Mouse (Mus musculus) spleen, adult 2 months (tissue): Measurements from ENCODE around the gene Cdh13. TPM values are rescaled to one million over a fixed set of nuclear protein-coding genes. Genes with fewer than 3 reads are reported as not detected.

Experiments used
- DNase-seq, 2 experiments: peaks; one replicate each; pipeline versions ENCODE4 v3.0.0 to v3.0.0-alpha.2; 2012 to 2021; ENCODE audit warnings: low spot score in 2 of 2, low read depth in 1 of 2
- H3K27ac ChIP-seq: fragments of 200-500 bp; 2 replicates; pipeline ENCODE4 v1.5.1; 2012; ENCODE audit warnings: low read length, inconsistent platforms; ENCODE audit not compliant: insufficient read depth
- H3K27me3 ChIP-seq: fragments of 200-500 bp; 2 replicates; pipeline ENCODE4 v1.6.1; 2012; ENCODE audit warnings: mild to moderate bottlenecking, moderate library complexity, low read length, inconsistent platforms; ENCODE audit not compliant: control insufficient read depth, insufficient read depth
- H3K36me3 ChIP-seq: fragments of 200-500 bp; 2 replicates; pipeline ENCODE4 v1.6.1; 2012; ENCODE audit warnings: mild to moderate bottlenecking, low read length, inconsistent platforms; ENCODE audit not compliant: control insufficient read depth, insufficient read depth
- H3K4me1 ChIP-seq: fragments of 200-500 bp; 2 replicates; pipeline ENCODE4 v1.6.1; 2011; ENCODE audit warnings: inconsistent platforms; ENCODE audit not compliant: control insufficient read depth, insufficient read depth, insufficient read length
- H3K4me3 ChIP-seq: fragments of 200-500 bp; 2 replicates; pipeline ENCODE4 v1.5.1; 2011; ENCODE audit warnings: mild to moderate bottlenecking, inconsistent platforms; ENCODE audit not compliant: insufficient read depth, insufficient read length; ENCODE audit errors: extremely low read depth
- CTCF ChIP-seq: fragments of 200-500 bp; IDR thresholded peaks from 2 replicates; pipeline ENCODE4 v1.5.1; 2011; ENCODE audit warnings: mild to moderate bottlenecking, inconsistent platforms; ENCODE audit not compliant: insufficient read depth, insufficient read length, insufficient replicate concordance; ENCODE audit errors: extremely low read depth
- POLR2A ChIP-seq: fragments of 200-500 bp; IDR thresholded peaks from 2 replicates; pipeline ENCODE4 v1.6.1; 2011; ENCODE audit warnings: low read depth, low read length, inconsistent platforms
- WGBS: fragments of 180-500 bp; shearing (Covaris S2); methylation state at CpG from one replicate; pipeline ENCODE4 v1.1.7; 2018; 5-methylcytosine and 5-hydroxymethylcytosine counted together
- polyA plus RNA-seq: library from polyadenylated mRNA; depleted of rRNA; stranded (reverse); fragments of >200 nt; gene quantifications from 2 replicates; pipeline ENCODE4 v1.2.3, GENCODE M21; 2012

The Cdh13 gene
- polyA plus RNA-seq, 1 experiment: 0.50 TPM

DNA sequence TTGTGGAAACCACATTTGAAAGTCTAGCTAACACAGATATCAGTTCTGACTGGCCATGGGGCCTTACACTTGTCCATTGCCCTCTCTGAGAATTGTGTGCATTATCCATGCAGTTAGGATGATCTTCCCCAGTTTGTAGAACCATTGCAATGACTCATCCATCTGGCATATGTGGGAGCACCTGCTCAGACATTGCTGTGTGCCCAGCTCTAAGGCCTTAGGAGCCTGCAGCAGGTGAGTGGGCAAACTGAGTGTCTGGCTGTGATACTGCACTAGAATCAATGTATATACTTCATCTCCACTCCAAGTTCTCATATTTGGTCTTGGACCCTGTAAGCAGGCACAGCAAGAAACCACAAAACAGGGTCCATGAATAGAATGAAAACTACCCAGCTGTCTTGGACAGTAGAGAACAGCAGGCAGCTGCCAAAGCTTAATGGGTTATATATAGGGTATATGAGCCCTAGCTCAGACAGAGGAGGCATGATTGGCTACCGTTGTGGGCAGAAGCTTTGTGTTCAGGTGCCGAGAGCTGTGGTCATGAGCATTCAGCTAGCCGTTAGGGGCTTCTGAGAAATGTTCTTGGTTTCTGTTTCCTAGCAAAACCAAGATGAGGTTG is 181.9 kb downstream of the Cdh13 start:
- Histone ChIP-seq H3K27me3 (no peaks in the 10 kb centered on the region), H3K4me1 (no peaks in the 10 kb centered on the region), H3K36me3 (no peaks in the 10 kb centered on the region), H3K4me3 (no peak overlapping the region), H3K27ac (no peak overlapping the region)
- DNase-seq: no peak
- WGBS: 89% methylated on average over 3 of the region's 3 CpGs
- TF ChIP-seq CTCF: no peak
- no peak for TF ChIP-seq POLR2A

DNA sequence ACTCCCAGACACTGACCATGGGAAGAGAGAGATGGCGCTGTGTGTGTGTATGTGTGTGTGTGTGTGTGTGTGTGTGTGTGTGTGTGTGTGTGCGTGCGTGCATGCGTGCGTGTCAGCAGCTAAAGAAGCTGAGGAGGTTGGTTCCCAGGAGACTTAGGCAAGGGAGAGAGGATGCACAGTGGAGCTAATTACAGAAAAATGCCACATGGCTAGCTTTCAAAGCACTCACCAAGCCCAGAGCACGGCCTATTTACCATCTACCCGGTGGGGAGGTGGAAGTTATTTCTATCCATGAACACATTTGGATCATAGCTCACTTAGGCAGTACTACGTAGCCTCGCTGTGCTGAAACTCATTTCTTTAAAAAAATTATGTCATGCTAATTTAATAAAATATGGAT is 194.1 kb downstream of the Cdh13 start:
- Histone ChIP-seq H3K27me3 (no peaks in the 10 kb centered on the region), H3K27ac (no peak overlapping the region), H3K4me3 (no peak overlapping the region), H3K36me3 (no peaks in the 10 kb centered on the region), H3K4me1 (no peaks in the 10 kb centered on the region)
- TF ChIP-seq CTCF (no peak), POLR2A (no peak)
- 92% methylated on average over 5 of the region's 9 CpGs for WGBS
- no peak for DNase-seq

- H3K36me3 ChIP-seq: no peaks in the 10 kb centered on the region
- TF ChIP-seq CTCF (no peak), POLR2A (no peak)
- no peaks in the 10 kb centered on the region for H3K27me3 ChIP-seq
- 72% methylated on average over 4 of the region's 4 CpGs for WGBS
- no peak for DNase-seq
- no peaks in the 10 kb centered on the region for H3K4me1 ChIP-seq
- H3K4me3 ChIP-seq: no peak overlapping the region
- H3K27ac ChIP-seq: no peak overlapping the region
These were observed 205.2 kb downstream of the Cdh13 start for GRCm38 (mm10) chr8:118488735-118489134.

DNA sequence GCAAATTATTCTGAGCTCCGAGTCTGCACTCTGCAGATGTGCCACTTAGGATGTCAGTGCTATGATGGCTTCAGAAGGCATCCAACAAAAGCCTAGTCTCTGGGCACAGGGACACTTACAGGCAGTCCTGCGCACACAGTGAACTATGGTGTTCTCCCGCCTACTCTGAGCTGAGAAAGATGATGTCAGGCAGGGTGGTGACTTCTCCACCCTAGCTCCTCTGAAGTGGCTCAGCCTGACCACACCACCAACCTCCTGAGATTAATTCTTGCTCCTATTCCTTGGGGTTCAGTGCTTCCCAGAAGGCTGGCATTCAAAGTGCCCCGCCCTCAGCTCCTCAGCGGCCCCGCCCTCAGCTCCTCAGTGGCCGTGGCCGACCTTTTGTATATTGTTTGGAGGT is 219.0 kb downstream of the Cdh13 start:
- no peak for TF ChIP-seq POLR2A
- no peak for TF ChIP-seq CTCF
- H3K27me3 ChIP-seq: no peaks in the 10 kb centered on the region
- H3K27ac ChIP-seq: no peak overlapping the region
- WGBS: 80% methylated on average over 8 of the region's 8 CpGs
- no peaks in the 10 kb centered on the region for H3K4me1 ChIP-seq
- no peak overlapping the region for H3K4me3 ChIP-seq
- DNase-seq: no peak
- H3K36me3 ChIP-seq: no peaks in the 10 kb centered on the region

DNA sequence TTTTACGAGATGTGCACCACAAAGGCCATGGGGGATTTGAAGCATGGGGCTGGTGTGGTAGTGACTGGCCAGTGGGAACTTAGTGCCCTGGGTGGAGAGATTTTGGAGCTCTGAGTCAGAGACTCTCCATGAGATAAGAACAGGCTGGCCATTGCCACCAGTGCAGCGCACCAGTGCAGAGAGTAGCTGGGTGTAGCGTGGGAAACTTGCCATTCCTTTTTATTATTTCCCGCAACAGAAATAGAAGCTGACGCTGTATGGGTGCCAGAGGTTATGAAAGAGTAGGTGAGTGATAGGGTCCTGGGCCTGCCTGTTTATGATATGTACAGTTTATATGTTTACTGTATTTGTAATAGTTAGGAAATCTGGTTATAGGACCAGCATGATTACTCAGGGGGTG is 225.9 kb downstream of the Cdh13 start:
- WGBS: 92% methylated on average over 5 of the region's 5 CpGs
- no peaks in the 10 kb centered on the region for H3K36me3 ChIP-seq
- H3K27ac ChIP-seq: no peak overlapping the region
- no peak overlapping the region for H3K4me3 ChIP-seq
- H3K27me3 ChIP-seq: no peaks in the 10 kb centered on the region
- DNase-seq: no peak
- no peaks in the 10 kb centered on the region for H3K4me1 ChIP-seq
- TF ChIP-seq CTCF (no peak), POLR2A (no peak)

DNA sequence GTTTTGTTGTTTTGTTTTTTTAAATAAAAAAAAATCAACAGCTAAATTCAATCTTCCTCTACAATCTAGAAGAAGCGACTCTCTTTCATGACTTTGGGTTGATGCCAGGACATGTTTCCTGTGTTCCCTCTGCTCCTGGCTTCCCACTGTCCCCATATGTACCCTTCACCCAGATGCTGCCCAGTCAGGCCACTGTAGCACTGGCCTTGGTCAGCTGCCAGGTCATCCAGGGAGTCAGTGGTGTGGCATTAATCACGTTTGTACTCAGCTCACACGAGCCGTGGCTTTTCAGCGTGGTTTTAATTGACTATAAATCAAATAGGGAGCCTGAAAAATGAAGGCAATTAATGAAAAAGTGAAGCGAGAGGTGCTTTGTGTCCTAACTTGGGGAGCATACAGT is 229.7 kb downstream of the Cdh13 start:
- H3K36me3 ChIP-seq: no peaks in the 10 kb centered on the region
- DNase-seq: no peak
- WGBS: 67% methylated on average over 6 of the region's 6 CpGs
- H3K4me1 ChIP-seq: no peaks in the 10 kb centered on the region
- TF ChIP-seq CTCF (no peak), POLR2A (no peak)
- no peaks in the 10 kb centered on the region for H3K27me3 ChIP-seq
- H3K27ac ChIP-seq: no peak overlapping the region
- no peak overlapping the region for H3K4me3 ChIP-seq

- DNase-seq: no peak
- Histone ChIP-seq H3K4me1 (no peaks in the 10 kb centered on the region), H3K36me3 (no peaks in the 10 kb centered on the region), H3K27ac (no peak overlapping the region), H3K27me3 (no peaks in the 10 kb centered on the region), H3K4me3 (no peak overlapping the region)
- TF ChIP-seq CTCF: no peak
- no peak for TF ChIP-seq POLR2A
- WGBS: 88% methylated on average over 5 of the region's 6 CpGs
These were observed 232.1 kb downstream of the Cdh13 start for GRCm38 (mm10) chr8:118515616-118516015.
